Mouse (Mus musculus) Patski (cell line): ENCODE data around the gene Cxcl10. TPM values are rescaled to one million over a fixed set of nuclear protein-coding genes. Genes with fewer than 3 reads are reported as not detected.

Experiments used
- ATAC-seq: fragments of 100-300 bp; one replicate; pipeline ENCODE4 v1.8.0; 2021
- CTCF ChIA-PET: fragments of 350-600 bp; sonication (Branson Sonifier 250); formaldehyde crosslinking; loops from one replicate; lab custom pipeline; 2022; ENCODE audit warnings: inconsistent platforms; lab: Charles Lee
- POLR2A ChIA-PET: fragments of 350-600 bp; sonication (Branson Sonifier 250); formaldehyde crosslinking; loops from one replicate; lab custom pipeline; 2022; ENCODE audit warnings: antibody characterized with exemption, inconsistent platforms; lab: Charles Lee
- DNase-seq: peaks from one replicate; pipeline ENCODE4 v3.0.0-alpha.2; 2011; ENCODE audit warnings: low read depth, low spot score
- H3K27me3 ChIP-seq: fragments of 371-371 bp; one replicate; pipeline ENCODE4 v1.5.1; 2021
- CTCF ChIP-seq: fragments of 100-300 bp; IDR thresholded peaks from one replicate; pipeline ENCODE4 v1.5.1; 2021
- in situ Hi-C: fragments of 300-500 bp; cut with MboI; formaldehyde crosslinking; loops from 3 replicates; pipeline ENCODE4 v1.11.1; 2018; ENCODE audit warnings: low pct_unique_long_range_greater_than_20kb, mixed read lengths
- polyA plus RNA-seq: library from polyadenylated mRNA; unstranded; gene quantifications from one replicate; pipeline ENCODE4 v1.2.3, GENCODE M21; 2021

The Cxcl10 gene
- polyA plus RNA-seq, 1 experiment from 2014 or later, result 2.1 TPM

- no peaks in the 10 kb centered on the region for H3K27me3 ChIP-seq
- in situ Hi-C loops, result no loop called here
- ChIA-PET CTCF (interaction anchor here (1.2 to 3.4 kb wide), 6 partner anchors 9 to 64 kb away, joined by 3 to 20 read pairs (median 5); no protein-coding TSS in a partner anchor), POLR2A (interaction anchor here (0.7 to 2.0 kb wide), 2 partner anchors 10 to 15 kb away, joined by 4 to 6 read pairs; no protein-coding TSS in a partner anchor)
- TF ChIP-seq CTCF, result no peak
- DNase-seq, result no peak
- no peak for ATAC-seq
Observed at GRCm38 (mm10) chr5:92321631-92322400, 26.9 kb downstream of the Cxcl10 start.

GRCm38 (mm10) chr5:92318596-92318995, 30.1 kb downstream of the Cxcl10 start:
- no peak for TF ChIP-seq CTCF
- ChIA-PET POLR2A (no interaction called here), CTCF (interaction anchor here (1.2 kb wide), 1 partner anchor 80 kb away, joined by 4 read pairs; no protein-coding TSS in a partner anchor)
- no peaks in the 10 kb centered on the region for H3K27me3 ChIP-seq
- ATAC-seq (no peak), DNase-seq (no peak)
- in situ Hi-C loops, result loop anchor here (5.0 kb wide), 1 partner anchor 49 kb away; no protein-coding TSS in a partner anchor

DNA sequence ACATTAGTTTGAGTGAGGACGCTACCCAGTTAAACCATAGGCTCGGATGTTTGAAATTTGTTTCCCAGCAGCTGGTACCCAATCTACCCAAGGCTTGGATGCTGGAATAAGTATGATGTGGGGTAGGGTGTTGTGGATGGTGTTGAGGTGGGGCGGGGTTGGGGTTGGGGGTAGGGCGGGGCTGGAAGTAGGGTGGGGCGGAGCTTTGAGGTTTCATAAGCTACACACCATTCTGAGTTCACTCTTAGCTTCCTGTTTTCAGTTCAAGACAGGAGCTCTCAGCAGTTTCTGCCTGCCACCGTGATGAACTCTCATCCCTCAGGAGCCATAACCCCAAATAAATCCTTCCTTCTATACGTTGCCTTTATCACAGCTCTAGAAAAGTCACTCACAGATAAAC, 30.6 kb downstream of the Cxcl10 start:
- DNase-seq (no peak), ATAC-seq (no peak)
- in situ Hi-C loops, result loop anchor here (5.0 kb wide), 1 partner anchor 49 kb away; no protein-coding TSS in a partner anchor
- TF ChIP-seq CTCF, result no peak
- ChIA-PET POLR2A (no interaction called here), CTCF (interaction anchor here (0.7 to 1.4 kb wide), 3 partner anchors 64 to 80 kb away, joined by 3 to 4 read pairs (median 3); no protein-coding TSS in a partner anchor)
- H3K27me3 ChIP-seq, result no peaks in the 10 kb centered on the region

- H3K27me3 ChIP-seq, result no peaks in the 10 kb centered on the region
- POLR2A ChIA-PET, result no interaction called here
- CTCF ChIA-PET, result interaction anchor here (2.9 kb wide), 1 partner anchor 70 kb away, joined by 65 read pairs; no protein-coding TSS in a partner anchor
- in situ Hi-C loops, result no loop called here
- TF ChIP-seq CTCF, result no peak
- DNase-seq (no peak), ATAC-seq (no peak)
Observed at GRCm38 (mm10) chr5:92313776-92314175, 34.9 kb downstream of the Cxcl10 start.

DNA sequence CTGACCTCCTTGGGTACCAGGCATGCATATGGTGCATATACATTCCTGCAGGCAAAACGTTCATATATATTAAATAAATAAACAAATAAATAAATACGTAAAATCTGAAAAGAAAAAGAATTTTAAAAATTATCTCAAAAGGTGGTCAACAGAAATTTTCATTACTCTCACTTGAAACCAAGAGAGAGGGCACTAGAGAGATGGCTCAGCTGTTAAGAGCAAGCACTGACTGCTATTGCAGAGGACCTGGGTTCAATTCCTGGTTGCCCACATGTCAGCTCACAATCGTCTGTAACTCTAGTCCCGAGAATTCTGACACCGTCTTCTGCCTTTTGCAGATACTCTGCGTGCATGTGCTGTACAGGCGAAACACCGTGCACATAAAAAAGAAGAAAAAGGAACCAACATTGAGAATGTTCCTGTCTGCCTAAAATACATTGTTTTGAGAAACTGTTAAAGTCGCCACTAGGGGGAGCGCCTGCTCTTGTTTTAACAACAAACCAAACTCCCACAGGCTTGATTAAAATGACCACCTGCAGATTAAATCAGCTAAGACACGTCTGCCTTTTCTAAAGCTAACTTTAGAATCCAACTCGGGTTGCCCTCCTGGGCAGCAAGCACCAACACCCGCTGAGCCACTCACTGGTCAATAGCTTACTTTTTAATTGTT, 36.5 kb downstream of the Cxcl10 start:
- peak; percentile 55 for TF ChIP-seq CTCF
- in situ Hi-C loops, result no loop called here
- H3K27me3 ChIP-seq, result no peaks in the 10 kb centered on the region
- CTCF ChIA-PET, result interaction anchor here (0.7 to 2.9 kb wide), 18 partner anchors 11 to 186 kb away, joined by 3 to 65 read pairs (median 6); partner anchors contain the start of gene Cxcl9
- DNase-seq, result no peak
- no peak for ATAC-seq
- POLR2A ChIA-PET, result interaction anchor here (0.7 to 1.2 kb wide), 2 partner anchors 9 to 290 kb away, joined by 3 to 6 read pairs; no protein-coding TSS in a partner anchor

DNA sequence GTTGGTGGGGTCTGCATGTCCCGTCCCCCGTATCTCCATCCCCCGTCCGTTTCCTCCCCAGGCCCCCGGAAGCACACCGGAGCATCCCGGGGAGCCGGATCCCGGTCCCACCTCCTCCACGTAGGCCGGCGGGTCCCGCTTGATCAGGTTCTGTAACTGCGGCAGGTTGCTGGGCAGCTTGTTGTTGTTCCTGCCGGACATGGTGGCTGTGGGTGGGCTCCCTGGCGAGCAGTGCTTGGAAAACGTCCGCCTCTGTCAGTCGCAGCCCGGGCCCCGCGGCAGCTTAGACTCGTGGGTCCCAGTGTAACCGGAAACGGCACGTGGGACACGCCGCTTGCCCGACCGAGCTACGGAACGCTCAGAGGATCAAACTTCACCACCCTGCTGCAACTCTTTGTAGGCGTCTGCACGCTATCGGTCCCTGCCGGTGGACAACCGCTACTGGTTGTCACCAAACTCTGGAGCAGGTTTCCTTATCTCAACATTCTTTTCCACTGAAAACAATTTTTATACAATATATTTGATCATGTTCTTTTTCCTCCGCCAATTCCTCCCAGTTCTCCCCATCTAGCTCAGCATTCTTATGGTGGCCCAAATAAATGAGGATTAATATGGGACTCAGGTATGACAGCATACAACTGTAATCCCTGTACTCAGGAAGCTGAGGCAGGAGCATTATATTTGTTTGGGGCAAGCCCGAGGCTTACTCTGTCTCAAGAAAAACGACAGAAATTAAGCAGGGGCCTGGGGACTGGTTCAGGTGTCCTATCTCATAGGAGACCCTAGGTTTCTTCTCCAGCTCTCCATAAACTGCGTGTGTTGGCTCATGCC, 38.8 kb downstream of the Cxcl10 start, which contains the start of gene Sdad1:
Sdad1 (minus strand) TSS at position 799 of the 831 bp plus-strand sequence.
- ATAC-seq (peak; percentile 64), DNase-seq (peak; percentile 85)
- CTCF ChIA-PET, result interaction anchor here (0.7 to 2.5 kb wide), 16 partner anchors 13 to 99 kb away, joined by 3 to 19 read pairs (median 6); partner anchors contain the start of gene Cxcl10
- no peaks in the 10 kb centered on the region for H3K27me3 ChIP-seq
- TF ChIP-seq CTCF, result peak; percentile 70
- POLR2A ChIA-PET, result interaction anchor here (0.9 to 1.2 kb wide), 4 partner anchors 13 to 102 kb away, joined by 3 to 8 read pairs (median 4); no protein-coding TSS in a partner anchor
- in situ Hi-C loops, result no loop called here

- no peak for DNase-seq
- no peaks in the 10 kb centered on the region for H3K27me3 ChIP-seq
- ChIA-PET POLR2A (no interaction called here), CTCF (no interaction called here)
- no peak for TF ChIP-seq CTCF
- in situ Hi-C loops, result no loop called here
- ATAC-seq, result no peak
Observed at GRCm38 (mm10) chr5:92304291-92304690, 44.4 kb downstream of the Cxcl10 start.

GRCm38 (mm10) chr5:92302149-92302840, 46.4 kb downstream of the Cxcl10 start:
- no peak for TF ChIP-seq CTCF
- ChIA-PET POLR2A (interaction anchor here (0.9 kb wide), 1 partner anchor 61 kb away, joined by 3 read pairs; no protein-coding TSS in a partner anchor), CTCF (interaction anchor here (0.7 to 1.6 kb wide), 2 partner anchors 15 to 66 kb away, joined by 3 to 4 read pairs; no protein-coding TSS in a partner anchor)
- no peak for DNase-seq
- ATAC-seq, result no peak
- H3K27me3 ChIP-seq, result no peaks in the 10 kb centered on the region
- in situ Hi-C loops, result no loop called here

Other genes with a start within 250 kb of the Cxcl10 start
- 96.2 TPM for gene Uso1, start 211.0 kb downstream of the Cxcl10 start, polyA plus RNA-seq
- 0.33 TPM for gene U90926, start 133.5 kb downstream of the Cxcl10 start, polyA plus RNA-seq
- 0.13 TPM for gene Ppef2, start 92.6 kb downstream of the Cxcl10 start, polyA plus RNA-seq
- 33.5 TPM for gene Naaa, start 70.7 kb downstream of the Cxcl10 start, polyA plus RNA-seq
- gene Sdad1, start 38.4 kb downstream of the Cxcl10 start, polyA plus RNA-seq, result 27.6 TPM
- 0.03 TPM for gene Cxcl9, start 20.8 kb downstream of the Cxcl10 start, polyA plus RNA-seq
- not detected for gene Art3, start 17.1 kb downstream of the Cxcl10 start, polyA plus RNA-seq
- gene Nup54, start 86.3 kb upstream of the Cxcl10 start, polyA plus RNA-seq, result 48.6 TPM
- gene Scarb2, start 157.9 kb upstream of the Cxcl10 start, polyA plus RNA-seq, result 43.1 TPM
- not detected for gene Fam47e, start 206.2 kb upstream of the Cxcl10 start, polyA plus RNA-seq